Mouse (Mus musculus) c-Kit-positive CD71-positive TER-119-negative erythroid progenitor cells, embryonic 14.5 days (primary cell): ENCODE measurements around the gene Nat8f3.
"Not testable (repeated sequence)": the region's sequence is repeated elsewhere in the genome, so short reads cannot be mapped to it uniquely, and the experiment has no call there.

Experiments
- DNase-seq: peaks from one replicate; pipeline ENCODE4 v3.0.0-alpha.2; 2013; ENCODE audit warnings: low read depth

Nat8f3 gene

DNA sequence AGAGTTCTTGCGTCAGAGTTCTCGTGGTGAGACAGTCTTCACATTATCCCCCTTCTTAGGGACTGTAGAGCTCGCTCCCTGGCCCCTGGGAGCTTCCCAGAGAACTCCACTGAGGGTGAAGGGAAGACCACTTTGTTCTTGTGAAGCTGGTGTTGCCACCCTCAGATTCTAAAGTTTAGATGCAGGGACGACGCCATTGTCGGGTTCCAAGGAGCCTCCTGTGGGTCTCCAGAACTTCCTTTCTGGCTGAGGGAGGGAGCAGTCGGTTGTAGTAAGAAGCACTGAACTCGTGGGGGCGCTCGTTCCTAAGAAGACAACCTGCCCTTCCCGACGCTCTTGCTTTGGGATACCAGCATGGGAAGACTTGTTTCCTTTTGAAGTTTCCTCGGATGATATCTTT lies at the start of gene Nat8f3:
Gene Nat8f3 (minus strand): TSS at position 223 of the 400 bp plus-strand sequence.
- DNase-seq: not testable (repeated sequence)

DNA sequence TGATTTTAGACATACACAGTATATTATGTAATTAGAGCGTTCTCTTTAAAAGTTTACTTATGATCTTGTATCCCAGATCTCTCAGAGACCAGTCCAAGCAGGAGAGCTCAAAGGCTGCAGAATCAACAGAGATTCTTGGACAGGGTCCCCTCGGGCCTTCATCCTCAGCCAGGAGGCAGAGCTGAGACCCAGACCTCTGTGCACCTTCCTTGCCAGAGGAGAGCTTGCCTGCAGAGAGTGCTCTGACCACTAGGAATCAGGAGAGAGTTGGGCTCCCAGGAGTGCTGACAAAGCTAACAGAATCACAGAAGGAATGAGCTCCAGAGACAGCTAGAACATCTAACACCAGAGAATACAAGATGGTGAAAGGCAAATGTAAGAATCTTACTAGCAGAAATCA lies 47.8 kb upstream of the Nat8f3 start:
- no peak for DNase-seq

DNA sequence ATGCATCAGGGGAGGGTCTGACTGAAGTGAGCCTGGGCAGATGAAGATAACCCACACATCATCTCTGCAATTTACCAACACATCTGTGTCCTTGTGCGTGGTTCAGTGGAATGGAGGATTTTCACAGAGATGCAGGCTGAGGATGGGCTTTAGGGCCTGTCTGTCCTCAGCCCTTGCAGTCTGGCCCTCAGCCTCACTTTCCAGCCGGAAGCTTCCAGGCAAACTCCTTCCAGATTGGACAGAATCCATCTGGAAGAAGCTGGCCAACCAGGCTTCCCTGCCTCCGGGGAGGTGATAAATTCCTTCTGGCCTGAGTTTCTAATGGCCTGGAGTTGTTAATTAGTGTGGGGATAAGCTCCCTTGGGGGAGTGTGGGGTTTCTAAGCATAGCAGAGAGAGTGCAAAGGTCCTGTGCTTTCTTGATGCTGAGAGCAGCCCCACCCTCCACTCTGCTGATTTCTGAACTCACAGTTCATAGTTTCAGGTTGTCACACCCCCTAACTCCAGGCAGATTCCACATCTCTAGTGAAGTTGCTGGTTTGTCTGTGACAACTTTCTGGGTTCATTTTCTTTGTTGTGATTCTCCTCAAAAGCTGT lies 45.5 kb upstream of the Nat8f3 start:
- not testable (repeated sequence) for DNase-seq

DNA sequence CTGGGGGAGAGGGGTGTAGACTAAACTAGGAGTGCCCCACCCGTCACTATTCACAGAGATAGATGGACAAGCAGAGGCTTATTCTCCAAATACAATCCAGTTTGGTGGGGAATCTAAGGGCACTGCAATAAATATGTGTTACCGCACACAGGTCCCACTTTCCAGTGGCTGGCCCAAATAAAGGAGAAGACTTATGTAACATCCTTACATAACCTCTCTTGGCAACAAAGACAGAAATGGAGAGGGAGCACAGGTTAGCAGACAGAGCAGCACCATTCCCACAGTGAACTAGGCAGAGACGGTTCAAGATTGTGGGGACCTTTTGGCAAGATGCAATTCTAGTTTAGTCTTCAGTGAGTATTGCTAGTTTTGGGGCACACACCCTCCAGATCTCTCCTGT lies 45.0 kb upstream of the Nat8f3 start:
- DNase-seq: not testable (repeated sequence)

DNA sequence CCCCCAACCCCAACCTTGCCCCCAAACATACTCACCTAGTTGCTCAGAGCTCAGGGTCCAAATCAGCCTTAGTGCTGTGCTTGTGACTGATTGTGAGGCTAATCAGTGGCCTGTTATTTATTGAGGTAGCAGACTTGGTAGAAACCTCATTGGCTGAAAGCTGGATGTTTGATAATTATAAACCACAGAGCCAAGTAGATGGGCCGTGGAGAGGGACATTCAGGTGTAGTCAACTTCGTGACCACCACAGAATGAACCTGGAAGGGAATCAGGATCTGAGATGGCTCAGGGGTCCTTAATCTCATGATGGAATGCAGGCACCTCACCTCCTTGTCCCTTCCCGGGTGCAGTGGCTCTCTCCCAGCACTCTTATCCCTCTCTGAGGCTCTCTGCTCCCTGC lies 44.2 kb upstream of the Nat8f3 start:
- not testable (repeated sequence) for DNase-seq

DNA sequence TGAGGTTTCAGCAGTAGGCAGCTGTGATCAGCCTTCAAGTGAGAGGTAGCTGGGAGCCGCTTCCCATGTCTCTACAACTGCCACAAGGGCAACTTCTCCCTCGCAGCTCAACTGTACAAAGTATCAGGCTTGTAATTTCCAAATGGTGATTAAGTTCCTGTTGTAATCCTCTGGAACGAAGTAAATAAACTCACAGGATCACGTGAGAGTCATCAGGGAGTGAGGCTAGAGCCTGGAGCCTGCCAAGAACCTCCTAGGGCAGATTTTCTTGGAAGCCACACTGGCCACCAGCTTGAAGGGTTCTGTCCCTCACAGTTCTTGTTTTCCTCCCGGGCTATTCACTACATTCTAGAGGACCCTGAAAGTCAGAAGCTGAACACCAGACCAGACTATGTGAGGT lies 37.6 kb upstream of the Nat8f3 start:
- DNase-seq: not testable (repeated sequence)

DNA sequence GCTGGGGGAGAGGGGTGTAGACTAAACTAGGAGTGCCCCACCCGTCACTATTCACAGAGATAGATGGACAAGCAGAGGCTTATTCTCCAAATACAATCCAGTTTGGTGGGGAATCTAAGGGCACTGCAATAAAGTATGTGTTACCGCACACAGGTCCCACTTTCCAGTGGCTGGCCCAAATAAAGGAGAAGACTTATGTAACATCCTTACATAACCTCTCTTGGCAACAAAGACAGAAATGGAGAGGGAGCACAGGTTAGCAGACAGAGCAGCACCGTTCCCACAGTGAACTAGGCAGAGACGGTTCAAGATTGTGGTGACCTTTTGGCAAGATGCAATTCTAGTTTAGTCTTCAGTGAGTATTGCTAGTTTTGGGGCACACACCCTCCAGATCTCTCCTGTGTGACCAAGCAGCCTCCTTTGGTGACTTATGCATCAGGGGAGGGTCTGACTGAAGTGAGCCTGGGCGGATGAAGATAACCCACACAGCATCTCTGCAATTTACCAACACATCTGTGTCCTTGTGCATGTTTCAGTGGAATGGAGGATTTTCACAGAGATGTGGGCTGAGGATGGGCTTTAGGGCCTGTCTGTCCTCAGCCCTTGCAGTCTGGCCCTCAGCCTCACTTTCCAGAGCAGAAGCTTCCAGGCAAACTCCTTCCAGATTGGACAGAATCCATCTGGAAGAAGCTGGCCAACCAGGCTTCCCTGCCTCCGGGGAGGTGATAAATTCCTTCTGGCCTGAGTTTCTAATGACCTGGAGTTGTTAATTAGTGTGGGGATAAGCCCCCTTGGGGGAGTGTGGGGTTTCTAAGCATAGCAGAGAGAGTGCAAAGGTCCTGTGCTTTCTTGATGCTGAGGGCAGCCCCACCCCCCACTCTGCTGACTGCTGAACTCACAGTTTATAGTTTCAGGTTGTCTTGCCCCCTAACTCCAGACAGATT lies 2.2 kb downstream of the Nat8f3 start:
- DNase-seq: not testable (repeated sequence)

DNA sequence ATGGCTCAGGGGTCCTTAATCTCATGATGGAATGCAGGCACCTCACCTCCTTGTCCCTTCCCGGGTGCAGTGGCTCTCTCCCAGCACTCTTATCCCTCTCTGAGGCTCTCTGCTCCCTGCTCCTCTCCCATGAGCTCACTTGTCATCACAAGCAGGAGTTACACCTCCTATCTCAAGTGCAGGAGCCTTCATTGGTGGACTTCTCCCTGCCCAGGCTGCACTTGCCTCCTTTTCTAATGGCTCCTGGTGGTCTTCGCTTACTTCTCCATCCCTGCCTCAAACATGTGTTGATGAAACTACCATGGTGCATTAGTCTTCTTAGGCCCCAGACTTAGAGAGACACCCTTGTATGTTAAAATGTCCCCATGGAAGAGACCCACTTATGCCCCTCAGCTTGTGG lies 2.9 kb downstream of the Nat8f3 start:
- DNase-seq: not testable (repeated sequence)

DNA sequence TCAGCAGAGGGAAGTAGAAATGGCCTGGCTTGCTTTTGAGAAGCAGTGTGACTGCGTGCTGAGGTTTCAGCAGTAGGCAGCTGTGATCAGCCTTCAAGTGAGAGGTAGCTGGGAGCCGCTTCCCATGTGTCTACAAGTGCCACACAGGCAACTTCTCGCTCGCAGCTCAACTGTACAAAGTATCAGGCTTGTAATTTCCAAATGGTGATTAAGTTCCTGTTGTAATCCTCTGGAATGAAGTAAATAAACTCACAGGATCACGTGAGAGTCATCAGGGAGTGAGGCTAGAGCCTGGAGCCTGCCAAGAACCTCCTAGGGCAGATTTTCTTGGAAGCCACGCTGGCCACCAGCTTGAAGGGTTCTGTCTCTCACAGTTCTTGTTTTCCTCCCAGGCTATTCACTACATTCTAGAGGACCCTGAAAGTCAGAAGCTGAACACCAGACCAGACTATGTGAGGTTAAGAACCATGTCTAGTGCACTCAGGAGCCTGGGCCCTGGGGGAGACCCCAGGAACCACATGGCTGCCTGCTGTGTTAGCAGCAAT lies 9.8 kb downstream of the Nat8f3 start:
- not testable (repeated sequence) for DNase-seq

DNA sequence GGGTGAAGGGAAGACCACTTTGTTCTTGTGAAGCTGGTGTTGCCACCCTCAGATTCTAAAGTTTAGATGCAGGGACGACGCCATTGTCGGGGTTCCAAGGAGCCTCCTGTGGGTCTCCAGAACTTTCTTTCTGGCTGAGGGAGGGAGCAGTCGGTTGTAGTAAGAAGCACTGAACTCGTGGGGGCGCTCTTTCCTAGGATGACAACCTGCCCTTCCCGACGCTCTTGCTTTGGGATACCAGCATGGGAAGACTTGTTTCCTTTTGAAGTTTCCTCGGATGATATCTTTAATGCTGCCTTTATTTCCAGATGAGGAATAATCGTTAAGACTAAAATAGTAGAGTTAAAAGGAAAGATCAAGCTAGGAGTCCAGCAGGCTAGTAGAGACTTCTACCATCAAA lies 52.4 kb downstream of the Nat8f3 start, which contains the start of gene Nat8f7:
Gene Nat8f7 (minus strand): TSS at position 101 of the 400 bp plus-strand sequence.
- not testable (repeated sequence) for DNase-seq

DNA sequence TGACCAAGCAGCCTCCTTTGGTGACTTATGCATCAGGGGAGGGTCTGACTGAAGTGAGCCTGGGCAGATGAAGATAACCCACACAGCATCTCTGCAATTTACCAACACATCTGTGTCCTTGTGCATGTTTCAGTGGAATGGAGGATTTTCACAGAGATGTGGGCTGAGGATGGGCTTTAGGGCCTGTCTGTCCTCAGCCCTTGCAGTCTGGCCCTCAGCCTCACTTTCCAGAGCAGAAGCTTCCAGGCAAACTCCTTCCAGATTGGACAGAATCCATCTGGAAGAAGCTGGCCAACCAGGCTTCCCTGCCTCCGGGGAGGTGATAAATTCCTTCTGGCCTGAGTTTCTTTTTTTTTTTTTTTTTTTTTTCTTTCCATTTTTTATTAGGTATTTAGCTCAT lies 55.9 kb downstream of the Nat8f3 start:
- not testable (repeated sequence) for DNase-seq

DNA sequence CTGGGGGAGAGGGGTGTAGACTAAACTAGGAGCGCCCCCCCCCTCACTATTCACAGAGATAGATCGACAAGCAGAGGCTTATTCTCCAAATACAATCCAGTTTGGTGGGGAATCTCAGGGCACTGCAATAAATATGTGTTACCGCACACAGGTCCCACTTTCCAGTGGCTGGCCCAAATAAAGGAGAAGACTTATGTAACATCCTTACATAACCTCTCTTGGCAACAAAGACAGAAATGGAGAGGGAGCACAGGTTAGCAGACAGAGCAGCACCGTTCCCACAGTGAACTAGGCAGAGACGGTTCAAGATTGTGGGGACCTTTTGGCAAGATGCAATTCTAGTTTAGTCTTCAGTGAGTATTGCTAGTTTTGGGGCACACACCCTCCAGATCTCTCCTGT lies 56.3 kb downstream of the Nat8f3 start:
- not testable (repeated sequence) for DNase-seq

DNA sequence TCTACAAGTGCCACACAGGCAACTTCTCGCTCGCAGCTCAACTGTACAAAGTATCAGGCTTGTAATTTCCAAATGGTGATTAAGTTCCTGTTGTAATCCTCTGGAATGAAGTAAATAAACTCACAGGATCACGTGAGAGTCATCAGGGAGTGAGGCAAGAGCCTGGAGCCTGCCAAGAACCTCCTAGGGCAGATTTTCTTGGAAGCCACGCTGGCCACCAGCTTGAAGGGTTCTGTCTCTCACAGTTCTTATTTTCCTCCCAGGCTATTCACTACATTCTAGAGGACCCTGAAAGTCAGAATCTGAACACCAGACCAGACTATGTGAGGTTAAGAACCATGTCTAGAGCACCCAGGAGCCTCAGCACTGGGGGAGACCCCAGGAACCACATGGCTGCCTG lies 63.6 kb downstream of the Nat8f3 start:
- not testable (repeated sequence) for DNase-seq
